Mouse (Mus musculus) cerebellum, postnatal 4 days (tissue): ENCODE measurements around the gene Znhit1.

ENCODE experiments used
- DNase-seq, 2 experiments: peaks; one replicate each; pipeline ENCODE4 v3.0.0; 2022; ENCODE audit warnings: low spot score in 2 of 2, mixed read lengths in 1 of 2

Gene Znhit1

DNA sequence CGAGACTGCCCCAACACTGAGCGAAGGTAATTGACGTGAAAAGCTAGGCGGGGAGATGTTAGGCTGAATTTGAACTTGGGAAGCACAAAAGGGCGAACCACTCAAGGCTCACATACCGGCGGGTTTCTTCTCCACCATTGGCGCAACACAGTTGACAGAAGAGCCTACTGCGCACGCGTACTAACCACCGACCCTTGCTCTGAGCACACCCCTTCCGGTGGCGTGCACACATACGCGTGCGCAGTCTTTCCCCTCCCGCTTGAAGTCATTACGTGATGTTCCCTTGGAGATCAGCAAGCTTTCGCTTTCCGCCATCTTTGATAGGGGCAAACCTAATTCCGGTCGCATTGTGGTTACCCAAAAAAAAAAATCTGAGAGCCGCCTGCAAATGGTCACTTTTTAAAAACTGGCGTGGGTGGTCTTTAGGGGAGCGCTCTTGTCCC is 1.1 kb downstream of the Znhit1 start, which contains the start of gene Plod3:
TSS of gene Plod3 (plus strand) at position 325 of the 443 bp plus-strand sequence.
- DNase-seq = peak; percentile 85 to 92

DNA sequence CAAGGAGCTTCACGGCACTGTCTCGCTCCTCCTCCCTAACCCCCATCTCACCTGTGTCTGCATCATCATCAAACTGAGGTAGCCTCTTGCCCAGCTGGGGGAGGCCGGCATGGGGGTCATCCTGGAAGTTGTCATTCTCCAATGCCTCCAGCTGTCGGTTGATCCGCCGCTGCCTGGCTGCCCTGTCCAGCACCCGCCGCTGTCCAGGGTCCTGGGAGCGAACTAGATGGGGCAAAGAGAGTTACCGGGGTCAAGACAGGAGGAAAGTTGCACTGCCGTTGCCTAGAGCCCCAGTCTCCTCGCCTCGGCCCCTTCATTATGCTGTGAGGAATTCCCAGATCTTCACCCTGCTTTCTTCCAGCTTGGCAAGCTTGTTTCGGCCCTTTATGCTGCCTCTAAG is 3.0 kb downstream of the Znhit1 start:
- DNase-seq = no peak

- DNase-seq = peak in 1 of 2 experiments; percentile 60
Observed at GRCm38 (mm10) chr5:136982338-136982930, 5.4 kb downstream of the Znhit1 start.

DNA sequence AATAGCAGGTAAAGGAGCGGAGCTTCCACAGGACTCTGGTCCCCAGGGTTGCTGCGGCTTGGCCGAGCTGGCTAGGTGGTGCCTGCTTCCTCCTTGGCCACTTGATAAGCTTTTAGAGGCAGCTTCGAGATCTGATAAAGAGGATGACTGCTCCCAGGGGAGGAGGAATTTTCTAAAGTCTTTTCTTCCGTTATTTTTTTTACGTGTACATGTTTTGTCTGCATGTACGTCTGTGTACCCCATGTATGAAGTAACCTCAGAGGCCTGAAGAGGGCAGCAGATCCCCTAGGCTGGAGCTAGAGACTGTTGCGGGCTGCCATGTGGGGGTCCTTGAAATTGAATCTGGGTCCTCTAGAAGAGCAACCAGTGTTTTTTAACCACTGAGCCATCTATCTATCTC is 6.8 kb downstream of the Znhit1 start:
- DNase-seq = no peak

DNA sequence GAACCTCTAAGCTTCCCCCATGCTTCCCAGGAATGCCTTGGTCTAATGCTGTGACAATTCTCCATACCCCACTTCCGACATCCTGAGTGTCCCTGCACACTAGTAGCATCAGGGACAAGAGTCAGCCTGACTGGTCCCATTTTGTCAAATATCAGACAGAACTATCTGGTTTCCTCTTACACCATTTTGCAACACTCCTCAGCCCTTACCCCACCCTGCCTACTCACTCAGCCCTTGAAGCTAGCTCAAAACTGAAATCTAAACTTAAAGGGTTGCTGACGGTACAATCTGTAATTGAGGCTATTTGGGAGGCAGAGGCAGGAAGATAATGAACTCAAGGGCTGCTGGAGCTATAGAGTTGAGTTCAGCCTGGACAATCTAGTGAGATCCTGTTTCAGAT is 8.1 kb downstream of the Znhit1 start:
- DNase-seq = no peak

DNA sequence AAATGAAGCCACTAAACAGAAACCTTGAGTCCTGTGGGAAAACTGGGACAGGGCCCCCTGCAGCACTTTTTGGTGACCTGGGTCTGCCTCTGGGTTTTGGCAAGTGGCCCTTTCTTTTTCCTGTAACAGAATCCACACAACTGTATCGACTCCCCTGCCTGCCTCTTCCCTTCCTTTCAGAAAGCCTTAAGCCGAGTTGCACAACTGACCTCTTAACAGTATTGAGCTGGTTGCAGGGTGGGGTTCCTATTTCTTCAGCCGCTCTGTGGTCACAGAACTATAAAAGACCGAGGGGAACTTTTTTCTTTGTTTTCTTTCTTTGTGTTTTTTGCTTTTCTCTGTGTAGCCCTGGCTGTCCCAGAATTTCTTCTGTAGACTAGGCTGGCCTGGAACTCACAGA is 10.1 kb downstream of the Znhit1 start:
- no peak for DNase-seq

GRCm38 (mm10) chr5:136973670-136974069 is 14.2 kb downstream of the Znhit1 start:
- DNase-seq = no peak

DNA sequence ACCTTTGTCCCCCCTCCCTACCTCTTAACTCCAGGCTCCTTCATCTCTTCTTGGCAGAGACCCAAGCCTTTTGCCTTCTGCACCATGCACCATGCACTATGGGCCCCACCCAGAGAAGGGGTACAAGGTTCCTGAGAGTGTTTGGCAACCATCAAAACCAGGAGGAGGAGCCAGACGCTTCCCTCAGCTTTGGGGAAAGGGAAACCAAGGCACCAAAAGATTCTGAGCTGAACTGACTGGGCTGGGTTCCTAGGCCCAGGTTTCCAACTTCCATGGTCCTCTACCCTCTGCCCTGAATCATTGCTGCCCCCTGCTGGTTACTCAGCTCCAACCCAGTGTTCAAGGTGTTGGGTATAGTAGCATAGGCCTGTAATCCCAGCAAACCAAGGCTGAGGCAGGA is 17.1 kb downstream of the Znhit1 start:
- DNase-seq = no peak

- no peak for DNase-seq
Observed at GRCm38 (mm10) chr5:136967592-136967991, 20.2 kb downstream of the Znhit1 start.

DNA sequence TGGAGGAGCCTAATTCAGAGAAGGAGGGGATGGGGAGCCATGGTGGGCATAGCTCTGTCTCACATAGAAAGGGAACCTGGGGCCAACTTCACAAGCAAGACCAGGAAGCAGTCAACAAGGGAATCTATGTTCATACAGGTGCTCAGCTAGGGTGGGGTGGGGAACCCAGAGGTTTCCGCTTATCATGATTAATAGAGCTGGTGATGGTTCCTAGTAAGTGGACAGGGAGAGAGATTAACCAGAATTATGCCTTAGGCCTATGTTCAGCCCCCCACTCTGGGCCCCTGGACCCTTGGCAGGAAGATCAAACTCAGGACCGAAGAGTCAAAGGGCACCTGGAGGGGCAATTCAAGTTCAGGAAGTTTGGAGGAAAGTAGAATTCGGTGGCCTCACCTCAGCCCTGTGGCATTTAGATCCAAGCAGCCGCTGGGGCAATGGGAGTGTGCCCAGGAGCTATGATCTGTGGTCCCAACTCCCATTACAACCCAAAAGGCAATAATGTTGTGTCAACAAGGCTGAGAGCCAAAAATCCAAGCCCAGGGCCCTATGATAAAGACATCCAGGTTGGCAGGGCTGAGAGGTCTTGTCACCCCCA is 20.9 kb downstream of the Znhit1 start:
- DNase-seq = no peak

DNA sequence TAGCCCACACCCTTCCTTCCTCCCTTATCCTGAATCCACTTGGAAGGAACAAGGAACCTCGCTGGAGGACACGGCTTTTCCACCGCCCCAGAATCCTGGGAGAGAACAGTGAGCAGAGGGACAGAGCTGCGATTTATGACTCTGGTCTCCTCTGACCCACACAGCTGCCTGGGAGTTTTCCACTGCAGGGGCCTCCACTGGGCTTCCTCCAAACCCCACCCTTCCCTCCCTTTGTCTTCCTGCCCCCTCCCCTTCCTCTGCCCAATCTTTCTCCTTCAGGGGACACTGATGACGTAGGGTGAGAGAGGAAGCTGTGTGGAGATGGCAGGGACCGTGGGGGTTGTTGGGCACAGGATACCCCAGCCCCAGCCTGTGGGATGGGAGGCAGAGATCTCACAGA is 21.5 kb downstream of the Znhit1 start, which contains the start of gene Cldn15:
TSS of gene Cldn15 (plus strand) at position 286 of the 400 bp plus-strand sequence.
- no peak for DNase-seq

DNA sequence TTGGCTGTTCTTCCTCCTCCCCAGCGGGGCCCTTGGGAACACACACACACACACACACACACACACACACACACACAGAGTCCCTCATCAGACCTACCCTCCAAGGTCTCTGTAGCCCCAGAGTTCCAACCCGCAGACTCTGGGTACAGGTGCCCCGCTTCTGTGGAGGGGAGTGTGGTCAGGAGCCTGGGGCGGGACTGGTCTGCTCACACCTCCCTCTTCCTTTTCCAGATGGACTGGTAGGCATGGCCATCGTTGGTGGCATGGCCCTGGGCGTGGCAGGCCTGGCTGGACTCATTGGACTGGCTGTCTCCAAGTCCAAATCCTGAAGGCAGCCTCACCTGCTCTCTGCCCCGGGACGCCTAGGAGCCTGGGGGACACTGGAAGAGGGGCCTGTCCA is 22.1 kb downstream of the Znhit1 start:
- no peak for DNase-seq

- DNase-seq = no peak
Observed at GRCm38 (mm10) chr5:136965210-136965609, 22.6 kb downstream of the Znhit1 start.

DNA sequence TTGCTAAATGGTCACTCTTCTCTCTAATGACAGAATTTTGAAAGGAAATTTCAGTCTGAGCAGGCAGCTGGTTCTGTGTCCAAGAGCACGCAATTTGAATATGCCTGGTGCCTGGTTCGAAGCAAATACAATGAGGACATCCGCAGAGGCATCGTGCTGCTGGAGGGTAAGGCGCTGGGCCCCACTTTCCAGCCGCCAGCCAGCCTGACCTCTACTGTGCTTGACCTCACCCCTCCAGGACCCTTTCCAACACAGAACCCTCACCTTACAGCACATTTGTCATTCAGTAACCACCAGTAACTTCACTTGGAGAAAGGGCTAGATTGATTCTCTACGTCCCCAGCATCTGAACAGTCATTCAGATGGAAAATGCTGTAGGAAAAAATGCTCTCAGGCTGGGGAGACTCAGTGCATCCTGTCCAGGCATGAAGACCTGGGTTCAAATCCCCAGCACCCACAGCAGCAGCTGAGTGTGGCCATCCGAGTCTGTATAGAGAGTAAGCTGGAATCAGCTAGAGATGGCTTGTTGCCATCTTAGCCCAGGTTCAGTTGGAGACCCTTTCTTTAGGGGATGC is 24.8 kb downstream of the Znhit1 start:
- no peak for DNase-seq

GRCm38 (mm10) chr5:136962501-136962900 is 25.3 kb downstream of the Znhit1 start:
- peak; percentile 52 to 84 for DNase-seq

- DNase-seq = peak; percentile 56 to 81
Observed at GRCm38 (mm10) chr5:136961983-136962461, 25.8 kb downstream of the Znhit1 start.

DNA sequence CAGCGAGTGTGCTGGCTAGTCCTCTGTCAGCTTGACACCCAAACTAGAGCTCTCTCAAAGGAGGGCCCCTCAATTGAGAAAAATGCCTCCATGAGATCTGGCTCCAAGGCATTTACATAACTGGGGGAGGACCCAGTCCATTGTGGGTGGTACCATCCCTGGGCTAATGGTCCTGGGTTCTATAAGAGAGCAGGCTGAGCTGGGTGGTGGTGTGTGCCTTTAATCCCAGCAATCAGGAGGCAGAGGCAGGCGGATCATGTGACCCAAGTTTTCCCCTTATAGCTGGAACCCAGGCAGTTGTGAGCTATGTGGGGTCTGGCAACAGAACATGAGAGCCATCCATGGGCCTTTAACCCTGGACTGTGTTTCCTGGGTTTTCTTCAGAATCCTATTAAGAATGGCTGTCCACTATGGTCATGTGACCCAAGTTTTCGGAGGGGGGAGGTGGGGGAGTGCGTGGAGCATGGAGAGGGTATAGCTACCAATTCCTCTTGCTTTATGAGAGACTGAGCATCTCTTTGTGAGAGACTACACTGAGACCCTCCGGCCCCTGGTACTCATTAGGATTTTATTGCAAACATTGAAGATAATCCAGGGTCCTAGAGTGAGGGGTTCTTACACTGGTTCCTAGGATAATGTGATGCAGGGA is 26.4 kb downstream of the Znhit1 start:
- peak in 1 of 2 experiments; percentile 45 for DNase-seq

DNA sequence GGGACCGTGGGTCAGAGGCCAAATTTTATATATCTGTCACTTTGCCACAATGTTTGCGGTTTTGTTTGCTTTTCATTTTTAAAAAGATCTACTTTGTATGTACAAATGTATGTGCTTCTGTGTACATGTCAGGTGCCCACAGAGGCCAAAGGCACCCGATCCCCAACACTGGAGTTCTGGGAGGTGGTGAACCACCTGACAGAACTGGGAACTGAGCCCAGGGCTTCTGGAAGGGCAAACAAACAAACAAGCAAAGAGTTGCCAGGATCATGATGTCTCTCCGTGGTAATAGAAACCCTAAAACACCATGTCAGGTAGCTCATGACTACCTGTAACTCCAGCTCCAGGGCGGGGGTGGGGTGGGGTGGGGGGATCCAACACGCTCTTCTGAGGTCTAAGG is 27.8 kb downstream of the Znhit1 start:
- DNase-seq = no peak

DNA sequence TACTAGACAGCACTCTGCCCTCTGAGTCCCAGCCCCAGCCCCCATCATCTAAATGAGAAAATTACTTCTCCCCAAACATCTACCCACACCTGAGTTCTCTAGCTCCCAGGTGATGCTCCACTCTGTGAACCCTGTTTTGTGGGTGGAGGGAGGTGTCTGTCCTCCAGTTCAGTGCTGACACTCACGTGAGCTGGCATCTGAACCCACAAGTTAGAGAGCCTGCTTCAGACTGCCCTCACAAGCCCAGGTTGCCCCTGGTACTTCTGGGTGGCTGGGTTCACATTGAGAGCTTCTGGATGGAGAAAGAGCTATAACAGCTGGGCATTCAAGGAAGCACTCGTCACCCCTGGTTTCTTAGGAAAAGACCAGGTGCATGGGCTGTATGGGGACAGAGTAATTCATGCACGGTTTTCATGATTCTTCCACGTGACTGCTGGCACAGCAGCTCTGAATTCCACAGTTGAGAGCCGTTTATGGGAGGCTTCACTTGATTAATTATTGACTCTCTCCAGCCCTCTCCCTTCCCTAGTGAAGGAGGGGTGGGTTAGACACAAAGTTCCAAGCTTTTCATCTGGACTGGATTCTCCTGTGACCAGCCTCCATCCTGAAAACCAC is 28.7 kb downstream of the Znhit1 start:
- no peak for DNase-seq

DNA sequence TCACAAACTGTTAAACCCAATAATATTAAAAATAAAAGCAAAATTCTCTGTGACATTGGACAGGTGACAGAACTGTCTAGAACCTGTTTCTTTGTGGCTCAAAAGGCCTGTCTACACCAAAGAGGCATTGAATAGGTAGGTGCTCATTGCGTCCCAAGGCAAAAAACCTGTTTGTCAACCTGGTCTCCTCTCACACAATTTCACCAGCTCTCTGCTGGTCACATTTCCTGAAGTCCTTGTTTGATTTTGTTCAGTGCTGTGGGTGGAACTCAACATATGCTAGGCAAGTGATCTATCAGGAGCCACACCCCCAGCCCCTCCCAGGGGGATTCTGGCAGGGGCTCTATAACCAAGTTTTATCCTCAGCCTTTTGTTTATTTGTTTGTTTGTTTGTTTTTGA is 30.6 kb downstream of the Znhit1 start:
- DNase-seq = no peak

- DNase-seq = no peak
Observed at GRCm38 (mm10) chr5:136955622-136956021, 32.2 kb downstream of the Znhit1 start.

DNA sequence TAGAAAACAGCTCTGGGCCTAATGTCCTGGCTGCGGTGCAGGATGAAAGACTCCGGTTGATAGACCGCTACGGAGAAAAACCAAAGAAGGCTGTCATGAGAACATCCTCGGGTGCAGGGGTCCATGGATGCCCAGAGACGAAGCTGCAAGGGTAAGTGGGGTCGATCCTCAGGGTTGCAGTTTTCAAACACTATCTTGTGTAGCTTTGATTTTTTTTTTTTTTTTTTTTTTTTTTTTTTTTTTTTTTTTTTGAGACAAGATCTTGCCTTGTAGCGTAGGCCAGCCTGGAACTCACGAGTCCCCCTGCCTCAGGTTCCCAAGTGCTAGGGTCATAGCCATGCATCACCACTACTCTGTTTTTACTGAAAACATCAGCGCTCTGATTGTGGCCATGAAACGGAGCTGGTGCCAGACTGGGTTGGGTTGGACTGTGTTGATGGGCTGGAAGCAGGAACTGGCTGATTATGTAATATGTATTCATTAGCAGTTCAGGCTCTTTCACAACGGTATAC is 34.3 kb downstream of the Znhit1 start:
- no peak for DNase-seq
